Mouse (Mus musculus): ENCODE results near the gene Stk10. TPM values are rescaled to one million over a fixed set of nuclear protein-coding genes. Genes with fewer than 3 reads are reported as not detected.

Stk10 gene
- total and polyA plus RNA-seq, 3 experiments: 31.0 to 52.1 (median 36.0) TPM

DNA sequence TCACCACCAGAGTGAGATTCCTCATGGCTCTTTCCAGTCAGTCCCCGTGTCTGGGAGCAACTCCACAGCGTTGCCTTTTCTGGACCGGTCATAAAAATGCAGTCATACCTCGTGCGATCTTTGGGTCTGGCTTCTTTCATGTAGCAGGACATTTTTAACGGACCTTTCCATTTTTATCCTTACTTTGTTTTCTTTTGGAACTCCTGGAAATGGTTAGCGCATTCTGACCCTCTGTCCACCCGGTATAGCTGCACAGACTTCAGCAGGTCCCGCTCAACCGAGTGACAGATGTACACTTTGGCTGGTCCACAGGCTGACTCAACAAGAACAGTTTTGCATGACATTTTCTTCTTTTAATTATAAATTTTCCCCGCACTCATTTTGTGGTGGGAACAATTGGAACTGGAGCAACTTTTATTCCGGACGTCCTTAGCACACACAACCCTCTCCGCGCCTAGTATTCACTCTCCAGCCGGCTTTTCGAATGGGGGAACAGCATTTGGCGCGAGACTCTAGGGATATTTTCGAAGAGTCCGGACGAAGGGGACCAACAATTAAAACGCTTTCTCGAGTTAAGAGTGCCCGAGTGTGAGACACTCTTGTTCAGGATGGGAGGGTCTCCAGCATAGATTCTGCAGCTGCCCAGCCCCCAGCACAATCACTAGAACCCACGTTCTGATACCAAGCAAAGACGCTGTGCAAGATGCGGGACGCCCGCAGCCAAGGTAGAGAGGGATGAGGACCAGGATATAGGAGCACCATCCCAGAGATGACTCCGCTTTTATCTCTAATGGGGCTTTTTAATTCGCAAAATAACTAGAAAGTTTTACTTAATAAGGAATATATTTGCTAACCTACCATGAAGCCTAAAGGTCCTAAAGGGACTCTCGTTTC is 987 bp upstream of the Stk10 start, which contains the start of gene Efcab9:
Efcab9 (minus strand) TSS at position 211 of the 894 bp plus-strand sequence.
- TF ChIP-seq GATA2 (IDR thresholded peaks at IDR 0.05; ENCODE audit: borderline replicate concordance, low read depth, low read length) (no peak), TAL1 (conservative IDR thresholded peaks at IDR 0.05; ENCODE audit: low read depth, low read length) (no peak), GATA1 (IDR thresholded peaks at IDR 0.05; ENCODE audit: borderline replicate concordance, low read length) (no peak), CTCF (IDR thresholded peaks at IDR 0.05; ENCODE audit: low read depth, low read length) (no peak), POLR2AphosphoS5 (IDR thresholded peaks at IDR 0.05; ENCODE audit: insufficient replicate concordance, low read depth, low read length) (no peak)
- Histone ChIP-seq H3K36me3 (replicated peaks) (peaks cover 18% of the 10 kb centered on the region), H3K4me1 (ENCODE audit: insufficient read depth, low read depth, low read length) (peaks cover 35% of the 10 kb centered on the region), H3K4me3 (ENCODE audit: low read depth, low read length) (peak within 1 kb of the TSS; percentile 76), H3K27me3 (ENCODE audit: insufficient read depth, low read length) (peaks cover 22% of the 10 kb centered on the region; the same call in 1 of the 2 replicates), H3K9me3 (replicated peaks) (no peaks in the 10 kb centered on the region)
- ATAC-seq (ENCODE audit: extremely low read depth, insufficient number of reproducible peaks, low FRiP score, poor library complexity, severe bottlenecking) (no peak), DNase-seq (ENCODE audit: low spot score) (no peak)

- TF ChIP-seq TAL1 (conservative IDR thresholded peaks at IDR 0.05; ENCODE audit: low read depth, low read length) (no peak), GATA1 (IDR thresholded peaks at IDR 0.05; ENCODE audit: borderline replicate concordance, low read length) (no peak), GATA2 (IDR thresholded peaks at IDR 0.05; ENCODE audit: borderline replicate concordance, low read depth, low read length) (no peak), POLR2AphosphoS5 (IDR thresholded peaks at IDR 0.05; ENCODE audit: insufficient replicate concordance, low read depth, low read length) (no peak), CTCF (IDR thresholded peaks at IDR 0.05; ENCODE audit: low read depth, low read length) (no peak)
- peaks cover 42% of the 10 kb centered on the region for H3K4me1 ChIP-seq (ENCODE audit: insufficient read depth, low read depth, low read length)
- peak; percentile 53 for DNase-seq (ENCODE audit: low spot score)
- peaks cover 23% of the 10 kb centered on the region for H3K36me3 ChIP-seq (replicated peaks)
- peak overlapping the region; percentile 76 for H3K4me3 ChIP-seq (ENCODE audit: low read depth, low read length)
- no peaks in the 10 kb centered on the region for H3K9me3 ChIP-seq (replicated peaks)
- ATAC-seq (ENCODE audit: extremely low read depth, insufficient number of reproducible peaks, low FRiP score, poor library complexity, severe bottlenecking): peak; percentile 73
- H3K27me3 ChIP-seq (ENCODE audit: insufficient read depth, low read length): peaks cover 19% of the 10 kb centered on the region; the same call in 1 of the 2 replicates
These were observed 567 bp downstream of the Stk10 start for GRCm38 (mm10) chr11:32533482-32534261.

- DNase-seq (ENCODE audit: low spot score) (no peak), ATAC-seq (ENCODE audit: extremely low read depth, insufficient number of reproducible peaks, low FRiP score, poor library complexity, severe bottlenecking) (no peak)
- Histone ChIP-seq H3K4me1 (ENCODE audit: insufficient read depth, low read depth, low read length) (peaks cover 51% of the 10 kb centered on the region), H3K27me3 (ENCODE audit: insufficient read depth, low read length) (peaks cover 19% of the 10 kb centered on the region; the same call in 1 of the 2 replicates), H3K36me3 (replicated peaks) (peaks cover 27% of the 10 kb centered on the region), H3K9me3 (replicated peaks) (no peaks in the 10 kb centered on the region), H3K4me3 (ENCODE audit: low read depth, low read length) (no peak overlapping the region)
- TF ChIP-seq CTCF (IDR thresholded peaks at IDR 0.05; ENCODE audit: low read depth, low read length): no peak
- no peak for TF ChIP-seq GATA2 (IDR thresholded peaks at IDR 0.05; ENCODE audit: borderline replicate concordance, low read depth, low read length)
- TF ChIP-seq TAL1 (conservative IDR thresholded peaks at IDR 0.05; ENCODE audit: low read depth, low read length): no peak
- no peak for TF ChIP-seq GATA1 (IDR thresholded peaks at IDR 0.05; ENCODE audit: borderline replicate concordance, low read length)
- TF ChIP-seq POLR2AphosphoS5 (IDR thresholded peaks at IDR 0.05; ENCODE audit: insufficient replicate concordance, low read depth, low read length): no peak
These were observed 1.5 kb downstream of the Stk10 start for GRCm38 (mm10) chr11:32534453-32535075.

- TF ChIP-seq POLR2AphosphoS5 (IDR thresholded peaks at IDR 0.05; ENCODE audit: insufficient replicate concordance, low read depth, low read length) (no peak), TAL1 (conservative IDR thresholded peaks at IDR 0.05; ENCODE audit: low read depth, low read length) (no peak), CTCF (IDR thresholded peaks at IDR 0.05; ENCODE audit: low read depth, low read length) (no peak), GATA2 (IDR thresholded peaks at IDR 0.05; ENCODE audit: borderline replicate concordance, low read depth, low read length) (no peak), GATA1 (IDR thresholded peaks at IDR 0.05; ENCODE audit: borderline replicate concordance, low read length) (no peak)
- DNase-seq (ENCODE audit: low spot score) (no peak), ATAC-seq (ENCODE audit: extremely low read depth, insufficient number of reproducible peaks, low FRiP score, poor library complexity, severe bottlenecking) (no peak)
- no peaks in the 10 kb centered on the region for H3K9me3 ChIP-seq (replicated peaks)
- peaks cover 19% of the 10 kb centered on the region; the same call in 1 of the 2 replicates for H3K27me3 ChIP-seq (ENCODE audit: insufficient read depth, low read length)
- no peak overlapping the region for H3K4me3 ChIP-seq (ENCODE audit: low read depth, low read length)
- peaks cover 62% of the 10 kb centered on the region for H3K4me1 ChIP-seq (ENCODE audit: insufficient read depth, low read depth, low read length)
- peaks cover 36% of the 10 kb centered on the region for H3K36me3 ChIP-seq (replicated peaks)
These were observed 2.5 kb downstream of the Stk10 start for GRCm38 (mm10) chr11:32535646-32536045.

- Histone ChIP-seq H3K9me3 (replicated peaks) (no peaks in the 10 kb centered on the region), H3K4me3 (ENCODE audit: low read depth, low read length) (no peak overlapping the region), H3K27me3 (ENCODE audit: insufficient read depth, low read length) (peaks cover 19% of the 10 kb centered on the region; the same call in 1 of the 2 replicates), H3K36me3 (replicated peaks) (peaks cover 40% of the 10 kb centered on the region), H3K4me1 (ENCODE audit: insufficient read depth, low read depth, low read length) (peaks cover 66% of the 10 kb centered on the region)
- TF ChIP-seq CTCF (IDR thresholded peaks at IDR 0.05; ENCODE audit: low read depth, low read length) (no peak), TAL1 (conservative IDR thresholded peaks at IDR 0.05; ENCODE audit: low read depth, low read length) (no peak), GATA1 (IDR thresholded peaks at IDR 0.05; ENCODE audit: borderline replicate concordance, low read length) (no peak), POLR2AphosphoS5 (IDR thresholded peaks at IDR 0.05; ENCODE audit: insufficient replicate concordance, low read depth, low read length) (no peak)
- DNase-seq (ENCODE audit: low spot score) (no peak), ATAC-seq (ENCODE audit: extremely low read depth, insufficient number of reproducible peaks, low FRiP score, poor library complexity, severe bottlenecking) (no peak)
These were observed 3.8 kb downstream of the Stk10 start for GRCm38 (mm10) chr11:32536954-32537353.

All from G1E (cell line).